Mouse (Mus musculus) G1E-ER4 (cell line): ENCODE measurements around the gene Grin3b. TPM values are rescaled to one million over a fixed set of nuclear protein-coding genes. Genes with fewer than 3 reads are reported as not detected.

Experiments used
- GATA1 ChIP-seq: IDR thresholded peaks from one replicate; pipeline ENCODE4 v1.8.0; 2012; ENCODE audit warnings: low read length, inconsistent platforms
- polyA plus RNA-seq: library from polyadenylated mRNA; stranded (reverse); fragments of >175 nt; gene quantifications from 2 replicates; pipeline ENCODE4 v1.2.3, GENCODE M21; 2012

The Grin3b gene
- polyA plus RNA-seq, 1 experiment: 0.08 TPM

GRCm38 (mm10) chr10:80025889-80026288, 55.4 kb downstream of the Grin3b start:
- no peak for TF ChIP-seq GATA1

Other genes starting within 250 kb of the Grin3b start
- 52.0 and 53.1 TPM in 2 replicates for gene Polrmt, start 224.1 kb upstream of the Grin3b start, polyA plus RNA-seq
- gene Fgf22, start 215.6 kb upstream of the Grin3b start, polyA plus RNA-seq: not detected in 2 replicates
- 373 and 414 TPM in 2 replicates for gene Rnf126, start 203.8 kb upstream of the Grin3b start, polyA plus RNA-seq
- 0.06 and 0.11 TPM in 2 replicates for gene Fstl3, start 193.4 kb upstream of the Grin3b start, polyA plus RNA-seq
- not detected in 2 replicates for gene Prss57, start 179.8 kb upstream of the Grin3b start, polyA plus RNA-seq
- gene Palm, start 177.1 kb upstream of the Grin3b start, polyA plus RNA-seq: 0.82 and 1.2 TPM in 2 replicates
- gene Misp, start 149.7 kb upstream of the Grin3b start, polyA plus RNA-seq: not detected in 2 replicates
- 1,266 and 1,318 TPM in 2 replicates for gene Ptbp1, start 116.3 kb upstream of the Grin3b start, polyA plus RNA-seq
- 0.38 TPM in 1 of 2 replicates, not detected in the other for gene Prtn3, start 96.2 kb upstream of the Grin3b start, polyA plus RNA-seq
- gene Plppr3, start 96.1 kb upstream of the Grin3b start, polyA plus RNA-seq: not detected in 2 replicates
- not detected in 2 replicates for gene Elane, start 84.5 kb upstream of the Grin3b start, polyA plus RNA-seq
- not detected in 2 replicates for gene Cfd, start 79.9 kb upstream of the Grin3b start, polyA plus RNA-seq
- 64.2 and 66.0 TPM in 2 replicates for gene Med16, start 61.8 kb upstream of the Grin3b start, polyA plus RNA-seq
- not detected in 2 replicates for gene Gm26602, start 59.9 kb upstream of the Grin3b start, polyA plus RNA-seq
- gene Kiss1r, start 53.7 kb upstream of the Grin3b start, polyA plus RNA-seq: 0.53 and 0.82 TPM in 2 replicates
- gene R3hdm4, start 49.5 kb upstream of the Grin3b start, polyA plus RNA-seq: 229 and 234 TPM in 2 replicates
- gene Arid3a, start 43.7 kb upstream of the Grin3b start, polyA plus RNA-seq: 99.9 and 103 TPM in 2 replicates
- gene Wdr18, start 10.6 kb upstream of the Grin3b start, polyA plus RNA-seq: 85.4 and 95.5 TPM in 2 replicates
- 308 and 394 TPM in 2 replicates for gene Tmem259, start 13.6 kb downstream of the Grin3b start, polyA plus RNA-seq
- 11.4 and 12.4 TPM in 2 replicates for gene Cnn2, start 17.9 kb downstream of the Grin3b start, polyA plus RNA-seq
- gene Abca7, start 25.8 kb downstream of the Grin3b start, polyA plus RNA-seq: 23.5 and 25.3 TPM in 2 replicates
- 160 and 189 TPM in 2 replicates for gene Arhgap45, start 45.9 kb downstream of the Grin3b start, polyA plus RNA-seq
- 180 and 263 TPM in 2 replicates for gene Polr2e, start 69.1 kb downstream of the Grin3b start, polyA plus RNA-seq
- 1,603 and 2,372 TPM in 2 replicates for gene Gpx4, start 76.5 kb downstream of the Grin3b start, polyA plus RNA-seq
- gene Sbno2, start 134.9 kb downstream of the Grin3b start, polyA plus RNA-seq: 41.3 and 41.5 TPM in 2 replicates
- 140 and 143 TPM in 2 replicates for gene Stk11, start 145.1 kb downstream of the Grin3b start, polyA plus RNA-seq
- 1,550 and 1,866 TPM in 2 replicates for gene Atp5d, start 167.9 kb downstream of the Grin3b start, polyA plus RNA-seq
- gene Cbarp, start 170.1 kb downstream of the Grin3b start, polyA plus RNA-seq: 53.6 and 59.0 TPM in 2 replicates
- gene Midn, start 177.6 kb downstream of the Grin3b start, polyA plus RNA-seq: 227 and 254 TPM in 2 replicates
- 54.3 and 62.8 TPM in 2 replicates for gene Cirbp, start 195.3 kb downstream of the Grin3b start, polyA plus RNA-seq
- gene 1600002K03Rik, start 202.2 kb downstream of the Grin3b start, polyA plus RNA-seq: 5.8 and 6.7 TPM in 2 replicates
- 0.46 and 0.52 TPM in 2 replicates for gene Efna2, start 208.8 kb downstream of the Grin3b start, polyA plus RNA-seq